Mouse (Mus musculus) T-helper 2 cell (primary cell): ENCODE data around the gene Polh.

Source experiments
- in situ Hi-C: fragments of 300-600 bp; cut with MboI, MseI; formaldehyde crosslinking; loops from one replicate; pipeline ENCODE4 v1.15.1; 2025; ENCODE audit warnings: high pct_unique_total_duplicates

Polh gene

GRCm38 (mm10) chr17:46202421-46203071 is at the start of gene Polh, which contains the start of gene Xpo5:
Gene Polh (minus strand): TSS chr17:46202645.
Gene Xpo5 (plus strand): TSS chr17:46202782.
- in situ Hi-C loops: no loop called here

GRCm38 (mm10) chr17:46251174-46251573 is 48.7 kb upstream of the Polh start:
- in situ Hi-C loops: no loop called here

- in situ Hi-C loops: loop anchor here (25.0 kb wide), 1 partner anchor 714 kb away; no protein-coding TSS in a partner anchor
Measured at GRCm38 (mm10) chr17:46248189-46248522, 45.7 kb upstream of the Polh start.

- in situ Hi-C loops: loop anchor here (25.0 kb wide), 1 partner anchor 715 kb away; no protein-coding TSS in a partner anchor
Measured at GRCm38 (mm10) chr17:46247512-46248188, 45.2 kb upstream of the Polh start, which contains the start of the genes Polr1c and Yipf3. Gene Polr1c (minus strand): TSS chr17:46248054. Gene Yipf3 (plus strand): TSS chr17:46248080.

GRCm38 (mm10) chr17:46244579-46244978 is 42.1 kb upstream of the Polh start:
- in situ Hi-C loops: loop anchor here (25.0 kb wide), 1 partner anchor 718 kb away; no protein-coding TSS in a partner anchor

GRCm38 (mm10) chr17:46243624-46244023 is 41.2 kb upstream of the Polh start:
- in situ Hi-C loops: loop anchor here (25.0 kb wide), 1 partner anchor 719 kb away; no protein-coding TSS in a partner anchor

GRCm38 (mm10) chr17:46242993-46243392 is 40.5 kb upstream of the Polh start:
- in situ Hi-C loops: loop anchor here (25.0 kb wide), 1 partner anchor 719 kb away; no protein-coding TSS in a partner anchor

GRCm38 (mm10) chr17:46242274-46242673 is 39.8 kb upstream of the Polh start:
- in situ Hi-C loops: loop anchor here (25.0 kb wide), 1 partner anchor 720 kb away; no protein-coding TSS in a partner anchor

GRCm38 (mm10) chr17:46241471-46241870 is 39.0 kb upstream of the Polh start:
- in situ Hi-C loops: loop anchor here (25.0 kb wide), 1 partner anchor 721 kb away; no protein-coding TSS in a partner anchor

- in situ Hi-C loops: loop anchor here (25.0 kb wide), 1 partner anchor 723 kb away; no protein-coding TSS in a partner anchor
Measured at GRCm38 (mm10) chr17:46239516-46240114, 37.2 kb upstream of the Polh start.

- in situ Hi-C loops: loop anchor here (25.0 kb wide), 1 partner anchor 725 kb away; no protein-coding TSS in a partner anchor
Measured at GRCm38 (mm10) chr17:46237480-46237879, 35.0 kb upstream of the Polh start.

- in situ Hi-C loops: loop anchor here (25.0 kb wide), 1 partner anchor 725 kb away; no protein-coding TSS in a partner anchor
Measured at GRCm38 (mm10) chr17:46237079-46237478, 34.6 kb upstream of the Polh start.

- in situ Hi-C loops: loop anchor here (25.0 kb wide), 1 partner anchor 726 kb away; no protein-coding TSS in a partner anchor
Measured at GRCm38 (mm10) chr17:46236067-46236466, 33.6 kb upstream of the Polh start.

- in situ Hi-C loops: loop anchor here (5.0 to 25.0 kb wide), 2 partner anchors 45 to 735 kb away; no protein-coding TSS in a partner anchor
Measured at GRCm38 (mm10) chr17:46227576-46227975, 25.1 kb upstream of the Polh start.

- in situ Hi-C loops: no loop called here
Measured at GRCm38 (mm10) chr17:46221601-46222000, 19.2 kb upstream of the Polh start.

GRCm38 (mm10) chr17:46210550-46210949 is 8.1 kb upstream of the Polh start:
- in situ Hi-C loops: no loop called here

GRCm38 (mm10) chr17:46206676-46207075 is 4.2 kb upstream of the Polh start:
- in situ Hi-C loops: no loop called here

- in situ Hi-C loops: no loop called here
Measured at GRCm38 (mm10) chr17:46203078-46203477, 633 bp upstream of the Polh start.

- in situ Hi-C loops: no loop called here
Measured at GRCm38 (mm10) chr17:46201151-46201550, 1.3 kb downstream of the Polh start.

- in situ Hi-C loops: no loop called here
Measured at GRCm38 (mm10) chr17:46188829-46189228, 13.6 kb downstream of the Polh start.

- in situ Hi-C loops: loop anchor here (5.0 kb wide), 1 partner anchor 45 kb away; no protein-coding TSS in a partner anchor
Measured at GRCm38 (mm10) chr17:46182273-46182672, 20.2 kb downstream of the Polh start.

- in situ Hi-C loops: no loop called here
Measured at GRCm38 (mm10) chr17:46170538-46170937, 31.9 kb downstream of the Polh start.
